Comparison of ENCODE assay signal across 25 mouse cellular contexts in genomic region chr17:69786985-69787384, GRCm38 (mm10).
"Had no signal": no experiment of that assay in that cellular context is flagged by ENCODE, and none has a peak within 500 bp of the region (broad histone marks: within the 10 kb centered on the region; RNA-seq: fewer than 3 reads in every experiment).

No protein-coding gene starts in this region.

- DNase-seq: gastrocnemius, postnatal 14 days; gastrocnemius, postnatal 36 days; heart, adult 2 months; heart, postnatal 10 days; heart, postnatal 4 days; kidney, adult 18-20 months; kidney, adult 8-10 months; kidney, postnatal 10 days; kidney, postnatal 25 days; kidney, postnatal 4 days; liver; liver, embryonic 13.5 days had no signal

- H3K9me3 ChIP-seq: heart, embryonic 10.5 days; hindbrain, embryonic 12.5 days; hindbrain, embryonic 15.5 days; limb, embryonic 10.5 days; limb, embryonic 12.5 days; liver, embryonic 15.5 days had no signal

- ATAC-seq: hindbrain, postnatal 0 days; intestine, postnatal 0 days had no signal

- H3K4me1 ChIP-seq: heart, embryonic 10.5 days; heart, embryonic 12.5 days; hindbrain, embryonic 10.5 days; hindbrain, embryonic 12.5 days; hindbrain, embryonic 15.5 days; limb, embryonic 10.5 days; limb, embryonic 12.5 days; liver, embryonic 13.5 days; liver, embryonic 15.5 days had no signal

- H3K9ac ChIP-seq: heart, embryonic 12.5 days; hindbrain, embryonic 12.5 days; hindbrain, embryonic 15.5 days; limb, embryonic 12.5 days; liver, embryonic 13.5 days; liver, embryonic 15.5 days had no signal

- H3K4me2 ChIP-seq: heart, embryonic 12.5 days; hindbrain, embryonic 12.5 days; hindbrain, embryonic 15.5 days; limb, embryonic 12.5 days; liver, embryonic 11.5 days; liver, embryonic 13.5 days; liver, embryonic 15.5 days had no signal

- H3K36me3 ChIP-seq: heart, embryonic 10.5 days; heart, embryonic 12.5 days; hindbrain, embryonic 10.5 days; hindbrain, embryonic 12.5 days; hindbrain, embryonic 15.5 days; limb, embryonic 10.5 days; limb, embryonic 12.5 days; liver, embryonic 13.5 days; liver, embryonic 15.5 days had no signal

- H3K4me3 ChIP-seq: heart, adult 2 months; heart, embryonic 10.5 days; heart, embryonic 12.5 days; hindbrain, embryonic 10.5 days; hindbrain, embryonic 12.5 days; hindbrain, embryonic 15.5 days; layer of hippocampus, adult 2 months; left cerebral cortex, adult 2 months; limb, embryonic 10.5 days; limb, embryonic 12.5 days; liver, embryonic 13.5 days; liver, embryonic 15.5 days had no signal

- H3K27ac ChIP-seq: heart, adult 2 months; heart, embryonic 10.5 days; hindbrain, embryonic 10.5 days; hindbrain, embryonic 12.5 days; hindbrain, embryonic 15.5 days; hindbrain, postnatal 0 days; layer of hippocampus, adult 2 months; left cerebral cortex, adult 2 months; limb, embryonic 10.5 days; limb, embryonic 12.5 days; liver, embryonic 13.5 days; liver, embryonic 15.5 days had no signal

- H3K27me3 ChIP-seq: heart, embryonic 12.5 days; hindbrain, embryonic 12.5 days; hindbrain, embryonic 15.5 days; limb, embryonic 12.5 days; liver, embryonic 13.5 days; liver, embryonic 15.5 days had no signal
